ENCODE assay signal across 39 mouse cellular contexts in the genomic region with DNA sequence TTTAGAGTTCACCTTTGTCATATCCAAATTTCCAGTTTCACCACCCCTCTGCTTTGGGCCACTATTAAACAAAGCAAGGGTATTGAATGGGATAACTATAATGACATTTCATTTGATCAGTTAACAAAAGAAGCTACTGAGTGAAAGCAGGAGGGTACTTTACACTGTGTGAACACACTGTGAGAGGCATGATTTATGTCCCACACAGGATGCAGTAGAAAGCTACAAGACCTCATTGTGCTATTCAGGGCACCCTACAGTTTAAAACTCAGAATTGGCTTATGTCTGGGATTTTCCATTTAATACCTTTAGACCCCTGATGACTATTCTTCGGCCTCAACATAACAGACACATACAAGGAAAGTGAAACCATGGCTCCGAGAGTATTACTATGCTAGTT. TPM values are rescaled to one million over a fixed set of nuclear protein-coding genes. Genes with fewer than 3 reads are reported as not detected.
"Had no signal": no experiment of that assay in that cellular context is flagged by ENCODE, and none has a peak within 500 bp of the region (broad histone marks: within the 10 kb centered on the region; RNA-seq: fewer than 3 reads in every experiment).

No protein-coding gene starts in this region.

- H3K9ac ChIP-seq: heart, embryonic 13.5 days; heart, embryonic 15.5 days; hindbrain, embryonic 13.5 days; hindbrain, embryonic 15.5 days; kidney, embryonic 15.5 days; limb, embryonic 13.5 days; limb, embryonic 15.5 days had no signal

- H3K27me3 ChIP-seq: heart, embryonic 13.5 days; heart, embryonic 15.5 days; hindbrain, embryonic 13.5 days; hindbrain, embryonic 15.5 days; kidney, embryonic 15.5 days; limb, embryonic 13.5 days; limb, embryonic 15.5 days had no signal

- H3K4me2 ChIP-seq: heart, embryonic 11.5 days; heart, embryonic 13.5 days; heart, embryonic 15.5 days; hindbrain, embryonic 13.5 days; hindbrain, embryonic 15.5 days; kidney, embryonic 15.5 days; limb, embryonic 13.5 days; limb, embryonic 15.5 days had no signal

- H3K9me3 ChIP-seq: heart, embryonic 13.5 days; heart, embryonic 15.5 days; hindbrain, embryonic 13.5 days; hindbrain, embryonic 15.5 days; kidney, embryonic 15.5 days; limb, embryonic 13.5 days; limb, embryonic 15.5 days had no signal

- H3K27ac ChIP-seq: gastrocnemius, adult 2 months; heart, adult 2 months; heart, embryonic 13.5 days; heart, embryonic 15.5 days; hindbrain, embryonic 13.5 days; hindbrain, embryonic 15.5 days; hindbrain, postnatal 0 days; kidney, embryonic 15.5 days; kidney, postnatal 0 days; limb, embryonic 13.5 days; limb, embryonic 15.5 days had no signal

- H3K36me3 ChIP-seq: heart, embryonic 13.5 days; heart, embryonic 15.5 days; hindbrain, embryonic 13.5 days; hindbrain, embryonic 15.5 days; kidney, embryonic 15.5 days; limb, embryonic 13.5 days; limb, embryonic 15.5 days had no signal

- ATAC-seq: hindbrain, postnatal 0 days; intestine, embryonic 16.5 days had no signal

- H3K4me3 ChIP-seq: gastrocnemius, adult 2 months; heart, adult 2 months; heart, embryonic 13.5 days; heart, embryonic 15.5 days; hindbrain, embryonic 13.5 days; hindbrain, embryonic 15.5 days; kidney, embryonic 15.5 days; limb, embryonic 13.5 days; limb, embryonic 15.5 days had no signal

- DNase-seq: gastrocnemius, adult 2 months; gastrocnemius, postnatal 10 days; gastrocnemius, postnatal 25 days; heart, adult 2 months; heart, postnatal 14 days; heart, postnatal 36 days; kidney, adult 11 months; kidney, adult 2 months; kidney, adult 9 months; kidney, postnatal 14 days; kidney, postnatal 36 days; layer of hippocampus, adult 9-11 months; layer of hippocampus, postnatal 36 days; left cerebral cortex, postnatal 4 days had no signal

- H3K4me1 ChIP-seq: heart, embryonic 13.5 days; limb, embryonic 15.5 days had no signal

RNA-seq across cellular contexts. Expression of a gene that starts 1.5 kb away (rescaled TPM):
- total RNA-seq: gastrocnemius, adult 2 months; gastrocnemius, postnatal 25 days; gastrocnemius, postnatal 4 days; heart, adult 2 months; heart, postnatal 36 days; hindbrain, postnatal 0 days; layer of hippocampus, adult 18-20 months; layer of hippocampus, adult 8-10 months; layer of hippocampus, postnatal 14 days; layer of hippocampus, postnatal 36 days; left cerebral cortex, adult 18-20 months; left cerebral cortex, adult 8-10 months; left cerebral cortex, postnatal 10 days; left cerebral cortex, postnatal 25 days; left cerebral cortex, postnatal 4 days had no signal
- polyA plus RNA-seq: frontal cortex, adult 2 months; heart, adult 2 months; heart, embryonic 11.5 days; heart, postnatal 0 days; hindbrain, embryonic 15.5 days; hindbrain, postnatal 0 days; kidney, adult 2 months; kidney, postnatal 0 days; large intestine, adult 2 months; limb, embryonic 11.5 days; limb, embryonic 13.5 days; limb, embryonic 15.5 days had no signal

RNA-seq across cellular contexts. Expression of a gene that starts 26.3 kb away (rescaled TPM):
- total RNA-seq: gastrocnemius, adult 2 months; granulocyte monocyte progenitor cell, adult 5-6 weeks had no signal
- polyA plus RNA-seq: heart, embryonic 11.5 days; intestine, embryonic 14.5 days; kidney, adult 2 months; large intestine, adult 2 months had no signal
